Mouse (Mus musculus) cerebellum, adult 9-11 months (tissue): ENCODE results near the gene Grik4.

Source experiments
- DNase-seq: peaks from one replicate; pipeline ENCODE4 v3.0.0; 2022

The Grik4 gene

DNA sequence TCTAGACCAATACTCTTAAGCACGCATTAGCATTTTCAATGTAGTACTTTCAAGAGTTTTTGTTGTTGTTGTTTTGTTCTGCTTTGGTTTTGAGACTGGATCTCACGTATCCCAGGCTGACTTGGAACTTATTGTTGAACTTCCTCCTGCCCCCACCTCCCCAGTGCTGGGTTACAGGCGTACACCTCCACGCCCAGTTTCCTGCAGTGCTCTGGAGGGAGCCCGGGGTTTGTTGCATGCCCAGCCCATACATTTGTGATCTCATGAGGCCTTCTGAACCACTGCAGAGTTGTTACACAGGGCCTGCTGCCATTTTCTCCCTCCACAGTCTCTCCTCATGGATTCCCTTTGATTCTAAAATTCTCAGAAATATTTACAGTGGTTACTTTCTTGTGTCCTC lies 201.9 kb downstream of the Grik4 start:
- DNase-seq, result no peak

DNA sequence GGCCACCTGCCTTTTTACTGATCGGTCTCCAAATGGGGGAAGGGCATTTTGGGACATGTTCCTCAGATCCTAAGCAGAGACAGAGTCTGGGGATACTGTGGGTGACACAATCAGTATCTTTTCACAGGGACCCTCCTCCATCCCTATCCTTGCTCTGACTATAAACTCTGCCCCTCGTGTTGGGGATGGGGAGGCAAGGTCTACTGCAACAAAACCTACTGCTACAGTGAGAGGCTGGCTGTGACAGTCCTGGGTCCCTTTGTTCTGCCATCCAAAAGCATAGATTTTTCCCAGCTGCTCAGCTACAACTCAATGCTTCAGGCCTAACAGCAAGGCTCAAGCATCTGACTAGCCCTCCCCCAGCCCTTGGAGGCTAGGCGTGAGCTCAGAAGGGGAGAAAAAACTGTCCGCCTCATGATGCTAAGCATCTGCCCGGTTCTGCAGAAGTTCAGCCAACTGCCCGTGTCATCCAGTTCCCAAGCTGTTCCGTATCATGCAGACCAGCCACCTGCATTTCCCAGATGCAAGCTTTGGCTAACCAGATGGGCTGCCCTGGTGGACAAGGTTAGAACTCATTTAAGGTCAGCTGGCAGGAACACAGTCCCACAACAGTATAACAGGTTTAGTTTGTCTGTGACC lies 207.5 kb downstream of the Grik4 start:
- DNase-seq, result no peak

DNA sequence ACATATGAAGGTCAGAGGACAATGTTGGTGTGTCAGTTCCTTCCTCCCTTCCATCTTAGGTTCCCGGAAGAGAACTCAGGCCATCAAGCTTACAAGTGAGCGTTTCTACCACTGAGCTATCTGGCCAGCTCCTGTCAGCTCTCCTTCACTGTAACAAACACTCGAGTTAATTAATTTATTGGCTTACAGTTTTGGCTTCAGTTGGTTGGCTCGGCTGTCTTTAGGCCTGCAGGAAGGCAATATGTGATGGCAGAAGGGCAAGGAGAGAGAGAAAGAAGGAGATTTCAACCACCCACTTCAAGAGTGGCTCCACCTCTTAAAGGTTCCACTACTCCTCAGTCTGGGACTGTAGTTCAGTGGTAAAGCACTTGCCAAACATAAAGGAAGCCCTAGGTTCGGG lies 209.2 kb downstream of the Grik4 start:
- no peak for DNase-seq

DNA sequence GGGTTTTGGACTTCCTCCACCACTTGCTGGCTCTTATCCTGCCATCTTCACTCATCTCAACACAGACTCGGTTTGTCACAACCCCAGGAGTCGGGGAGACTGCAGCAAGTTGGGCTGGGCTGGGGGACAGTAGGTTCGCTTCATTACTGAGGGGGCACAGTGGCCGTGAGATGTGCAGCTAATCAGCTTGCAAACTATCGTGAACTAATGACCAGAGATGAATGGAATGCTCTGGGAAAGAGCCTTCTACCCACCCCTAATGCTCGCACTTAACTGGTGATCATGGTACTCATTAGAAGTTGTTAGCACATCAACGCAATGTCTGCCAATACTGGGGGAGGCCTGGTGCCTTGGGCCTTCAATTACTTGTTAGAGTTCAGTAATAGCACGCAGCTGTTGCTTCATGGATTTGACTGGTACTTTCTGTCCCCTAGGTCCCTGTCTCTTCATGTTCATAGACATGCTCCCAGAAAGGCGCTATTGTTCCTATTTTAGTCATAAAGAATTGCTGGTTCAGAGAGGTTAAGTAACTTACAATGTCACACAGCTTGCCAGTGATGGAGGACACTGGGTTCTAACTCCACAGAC lies 211.5 kb downstream of the Grik4 start:
- no peak for DNase-seq

DNA sequence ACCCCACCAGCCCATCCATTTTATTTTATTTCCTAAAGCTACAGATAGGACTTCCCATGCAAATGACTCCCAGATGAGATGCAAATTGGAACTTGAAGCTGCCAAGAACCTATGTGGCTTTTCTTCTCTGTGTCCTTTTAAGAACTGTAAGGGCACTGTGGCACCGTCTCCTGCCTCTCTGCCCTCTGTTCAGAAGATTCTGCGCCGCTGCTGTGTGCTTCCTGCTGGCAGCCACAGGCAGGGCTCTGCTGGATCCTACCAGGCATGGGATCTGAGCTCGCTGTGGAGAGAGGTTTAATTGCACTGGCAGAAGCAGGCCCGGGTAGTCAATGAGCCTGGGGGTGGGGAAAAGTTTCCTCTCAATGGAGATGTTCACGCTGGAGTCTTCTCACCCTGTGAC lies 215.8 kb downstream of the Grik4 start:
- no peak for DNase-seq

DNA sequence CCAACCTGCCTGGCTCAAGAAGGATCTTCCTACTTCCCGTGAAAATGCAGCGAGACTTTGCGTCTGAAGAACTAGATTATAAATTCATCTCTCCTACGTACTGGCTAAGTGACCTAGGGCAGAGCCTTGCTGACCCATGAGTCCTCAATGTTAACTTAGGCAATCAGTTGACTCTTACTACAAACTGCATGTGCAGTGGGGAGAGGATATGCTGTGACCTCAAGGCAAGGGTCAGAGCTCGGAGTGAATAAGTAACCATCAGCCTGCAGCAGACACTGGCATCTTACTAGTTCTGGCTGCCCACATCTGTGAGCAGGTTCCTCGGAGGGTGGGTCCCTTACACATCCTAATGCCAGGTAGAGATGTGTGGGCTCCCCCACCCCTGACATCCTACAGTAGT lies 216.6 kb downstream of the Grik4 start:
- no peak for DNase-seq

DNA sequence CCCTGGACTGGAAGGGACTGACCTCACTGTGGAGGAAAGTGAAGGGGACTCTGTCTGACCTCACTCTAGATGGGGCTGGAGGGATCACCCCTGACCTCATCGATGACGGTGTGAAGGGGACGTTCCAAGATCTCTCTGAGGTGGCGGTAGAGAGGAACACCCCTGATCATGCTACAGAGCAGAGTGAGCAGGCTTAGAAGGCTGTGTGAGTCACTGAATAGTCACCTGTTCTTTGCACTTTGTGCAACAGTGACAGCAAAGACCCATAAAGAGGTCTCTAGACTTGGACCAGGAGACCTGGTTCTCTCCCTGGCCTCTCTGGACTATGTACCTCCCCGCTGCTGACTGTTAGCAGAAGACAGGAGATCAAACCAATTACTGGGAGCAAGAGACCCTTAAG lies 217.1 kb downstream of the Grik4 start:
- no peak for DNase-seq

DNA sequence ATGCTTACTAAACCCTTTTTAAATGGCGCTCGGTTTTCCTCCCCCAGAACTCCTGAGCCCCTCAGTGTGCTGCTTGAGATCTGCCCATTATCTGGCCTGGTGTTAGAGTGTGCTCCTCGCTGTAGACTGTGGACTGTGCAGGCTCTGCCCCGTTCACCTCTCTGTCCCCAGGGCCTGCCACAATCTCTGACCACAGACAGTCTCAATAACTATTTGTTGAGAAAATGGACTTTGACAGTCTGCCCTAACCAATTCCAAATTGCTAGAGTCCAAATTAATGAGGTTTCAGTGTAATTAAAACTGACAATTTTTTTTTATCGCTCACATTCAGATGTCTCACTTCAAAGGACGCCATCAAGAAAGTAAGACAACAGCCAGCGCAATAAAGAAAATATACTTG lies 220.2 kb downstream of the Grik4 start:
- no peak for DNase-seq

DNA sequence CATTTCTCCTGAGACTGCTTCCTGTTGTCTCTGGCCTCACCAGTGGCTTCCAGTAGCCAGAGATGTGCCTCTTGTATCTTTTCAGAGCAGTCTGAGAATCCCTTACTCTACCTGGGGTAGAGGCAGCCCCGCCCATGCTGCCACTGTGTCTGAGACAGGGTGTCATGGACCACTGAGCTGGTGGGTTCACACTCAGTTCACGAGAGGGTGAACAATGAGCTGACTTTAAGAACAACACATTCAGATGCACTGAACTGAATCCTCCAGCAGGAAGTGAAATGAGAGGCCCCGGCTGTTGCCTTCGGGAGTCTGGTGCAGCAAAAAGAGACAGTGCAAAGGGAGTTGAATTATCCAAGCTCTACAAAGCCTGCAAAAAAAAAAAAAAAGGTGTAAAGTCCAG lies 221.8 kb downstream of the Grik4 start:
- no peak for DNase-seq

DNA sequence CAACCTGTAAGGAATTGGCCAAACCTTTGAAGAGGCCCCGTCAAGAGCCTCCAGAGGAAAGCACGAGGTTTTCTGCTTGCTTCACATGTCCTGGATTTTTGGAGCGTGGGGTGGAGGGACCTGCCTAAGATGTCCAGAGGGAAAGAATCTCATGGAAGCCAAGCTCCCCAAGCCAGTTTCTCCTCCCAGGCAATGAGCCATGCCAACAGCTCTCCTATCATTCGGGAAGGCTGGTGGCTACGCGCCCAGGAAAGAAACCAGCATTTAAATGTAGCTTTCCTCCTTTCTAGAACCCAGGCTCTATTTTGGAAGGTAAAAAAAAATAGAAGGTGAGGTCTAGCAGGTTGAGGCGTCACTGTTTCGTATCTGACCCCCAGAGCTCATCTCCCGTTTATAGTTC lies 222.6 kb downstream of the Grik4 start:
- no peak for DNase-seq

DNA sequence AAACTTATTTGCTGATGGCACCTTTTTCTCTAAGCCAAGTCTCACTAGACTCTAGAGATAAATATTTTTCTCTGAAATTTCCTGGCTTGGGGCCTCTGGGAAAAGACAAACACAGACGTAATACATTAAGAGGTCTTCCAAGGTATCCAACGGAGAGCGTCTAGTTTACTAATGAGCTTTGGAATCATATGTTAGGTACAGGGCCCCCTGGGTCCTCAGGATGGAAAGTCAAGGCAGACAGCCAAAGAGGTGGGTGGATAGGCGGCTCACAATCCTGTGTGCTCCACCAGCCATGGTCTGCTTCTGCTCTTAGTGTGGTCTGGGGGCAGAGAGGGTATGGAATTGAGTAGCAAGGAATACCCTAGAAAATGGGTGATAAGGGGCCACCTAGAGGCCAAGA lies 223.1 kb downstream of the Grik4 start:
- DNase-seq, result no peak

DNA sequence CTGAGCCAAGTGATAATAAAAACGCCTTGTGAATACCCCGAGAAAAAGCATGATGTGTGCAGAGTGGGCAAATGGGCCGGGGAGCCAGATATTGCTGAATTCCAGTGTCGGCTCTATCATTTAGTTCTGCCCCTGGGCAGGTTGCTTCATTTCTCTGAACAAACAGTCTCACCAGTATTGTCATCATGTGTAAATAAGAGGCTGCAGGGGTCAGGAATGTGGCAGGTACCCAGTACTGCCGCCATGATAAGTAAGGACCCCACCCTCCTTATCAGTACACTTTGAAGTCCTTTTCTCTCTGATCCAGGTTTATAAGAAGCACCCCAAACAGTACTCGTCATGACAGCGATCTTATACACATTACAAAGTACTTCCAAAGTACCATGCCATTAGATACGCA lies 230.4 kb downstream of the Grik4 start:
- DNase-seq, result no peak

DNA sequence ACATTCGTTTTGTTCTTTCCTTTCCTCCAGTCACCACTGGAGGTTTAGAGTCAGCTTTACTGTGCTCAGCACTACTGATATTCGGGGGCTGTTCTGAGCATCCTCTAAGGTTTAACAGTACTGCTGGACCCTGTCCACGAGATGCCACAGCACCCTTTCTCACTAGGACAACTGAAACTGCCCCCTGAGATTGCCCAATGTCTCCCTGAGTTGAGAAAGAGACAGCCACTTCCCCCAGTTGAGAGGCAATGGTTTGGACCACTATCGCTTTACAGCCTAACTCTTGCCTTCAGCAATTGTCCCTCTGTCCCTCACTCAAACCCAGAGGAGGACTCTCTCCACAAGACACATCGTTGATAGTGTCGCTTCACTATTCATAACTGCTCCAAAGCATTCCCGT lies 238.4 kb downstream of the Grik4 start:
- no peak for DNase-seq

DNA sequence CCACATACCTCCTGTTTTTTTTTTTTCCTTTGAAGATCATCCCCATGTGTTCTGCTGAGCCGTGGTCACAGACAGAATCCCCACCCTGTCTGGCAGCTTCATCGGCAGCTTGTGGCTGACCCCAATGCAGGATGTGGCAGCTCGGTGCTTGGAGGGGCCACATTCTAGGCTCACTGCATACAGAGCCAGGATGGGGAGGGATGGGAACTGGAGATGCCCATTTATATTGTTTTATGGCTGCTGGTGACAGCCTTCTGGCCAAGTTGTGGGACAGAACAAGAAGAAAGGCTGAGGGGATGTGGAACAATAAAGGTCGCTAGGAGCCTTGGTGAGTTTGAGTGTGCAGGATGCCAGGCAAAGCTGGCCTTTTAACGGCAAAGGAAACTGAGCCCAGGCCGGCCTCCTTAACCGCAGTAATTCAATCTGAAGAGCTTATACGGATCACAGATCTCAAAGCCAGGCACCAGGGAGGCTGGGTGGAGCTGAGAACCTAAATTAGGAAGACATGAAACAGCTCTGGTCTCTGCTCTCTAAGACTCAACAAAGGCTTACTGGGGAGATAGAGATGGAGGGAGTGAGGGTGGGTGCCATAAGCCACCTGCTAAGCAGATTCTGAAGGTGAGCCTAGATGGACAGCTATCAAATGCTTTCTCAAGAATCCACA lies 241.0 kb downstream of the Grik4 start:
- no peak for DNase-seq

DNA sequence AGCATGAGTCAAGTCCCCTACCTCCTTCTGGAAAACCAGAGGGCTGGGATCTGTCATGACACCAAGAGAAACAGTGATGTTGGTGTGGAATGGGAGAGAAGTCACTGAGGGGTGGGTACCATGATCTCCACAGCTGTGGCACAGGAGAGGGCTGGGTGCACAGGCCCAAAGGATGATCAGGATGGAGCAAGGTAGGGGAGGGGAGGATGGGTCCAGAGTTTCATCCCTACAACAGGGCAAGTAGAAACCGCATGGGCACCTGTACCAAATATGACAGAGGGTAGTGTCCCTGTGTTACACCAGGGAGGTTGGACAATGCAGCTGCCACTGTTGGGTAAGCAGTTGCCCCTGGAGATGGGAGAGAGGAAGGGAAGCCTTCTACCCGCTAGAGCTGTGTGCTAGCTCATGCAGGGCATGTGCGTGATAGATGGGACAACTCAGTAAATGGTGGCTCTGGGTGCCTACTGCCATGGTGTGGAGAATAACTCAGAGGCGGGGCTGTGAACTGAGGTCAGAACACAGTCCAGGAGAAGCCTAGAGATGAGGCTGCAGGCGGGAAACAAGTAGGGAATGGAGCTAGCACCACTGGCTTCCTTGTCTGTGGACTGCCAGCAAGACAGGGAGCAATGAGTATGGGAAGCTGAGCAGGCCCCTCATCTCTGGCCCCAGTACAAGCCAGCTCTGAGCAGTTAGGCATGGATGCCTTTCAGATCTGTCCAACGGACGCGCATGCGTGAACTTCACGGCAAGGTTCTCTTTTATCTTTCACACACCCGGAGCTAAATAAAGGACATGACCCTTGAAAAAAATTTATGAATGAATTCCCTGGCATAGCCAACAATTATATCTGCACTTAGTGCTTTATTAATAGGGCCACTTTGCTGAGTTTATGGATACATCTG lies 241.8 kb downstream of the Grik4 start:
- DNase-seq, result no peak

DNA sequence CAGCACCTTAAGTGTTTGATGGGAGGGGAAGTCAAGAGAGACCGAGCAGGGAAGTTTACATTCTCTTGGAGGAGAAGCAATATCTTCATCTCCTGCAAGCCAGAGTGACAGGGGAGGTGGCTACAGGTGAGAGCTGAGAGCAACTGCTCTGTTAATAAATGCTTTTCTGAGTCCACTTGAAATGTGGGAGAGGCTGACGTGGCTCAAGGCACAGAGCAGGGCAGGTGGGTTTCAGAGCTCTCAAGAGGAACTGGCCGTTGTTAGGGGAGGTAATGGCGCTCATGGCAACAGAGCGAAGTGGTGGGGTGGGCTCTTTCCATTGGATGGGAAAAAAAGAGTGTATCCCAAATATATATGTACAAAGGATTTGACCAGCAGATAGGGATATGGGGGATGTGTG lies 242.6 kb downstream of the Grik4 start:
- no peak for DNase-seq

DNA sequence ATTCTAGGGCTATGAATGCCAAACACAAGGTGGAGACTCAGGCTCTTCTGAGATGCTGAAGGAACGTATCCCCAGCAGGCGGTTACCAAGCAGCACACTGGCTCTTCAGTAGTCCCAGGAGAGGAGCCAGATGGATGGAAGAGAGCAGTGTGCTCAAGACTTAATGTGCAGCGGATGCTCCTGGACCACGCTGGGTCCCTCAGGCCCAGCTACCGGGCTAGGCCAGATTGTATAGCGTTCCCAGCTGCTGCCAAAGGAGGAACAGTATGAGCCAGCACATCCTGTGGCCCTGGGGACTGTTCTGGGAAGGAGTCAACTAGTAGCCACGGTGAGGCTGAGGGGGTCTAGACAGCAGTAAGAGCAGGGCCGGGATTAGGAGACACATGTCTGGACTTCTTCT lies 251.3 kb downstream of the Grik4 start:
- no peak for DNase-seq

DNA sequence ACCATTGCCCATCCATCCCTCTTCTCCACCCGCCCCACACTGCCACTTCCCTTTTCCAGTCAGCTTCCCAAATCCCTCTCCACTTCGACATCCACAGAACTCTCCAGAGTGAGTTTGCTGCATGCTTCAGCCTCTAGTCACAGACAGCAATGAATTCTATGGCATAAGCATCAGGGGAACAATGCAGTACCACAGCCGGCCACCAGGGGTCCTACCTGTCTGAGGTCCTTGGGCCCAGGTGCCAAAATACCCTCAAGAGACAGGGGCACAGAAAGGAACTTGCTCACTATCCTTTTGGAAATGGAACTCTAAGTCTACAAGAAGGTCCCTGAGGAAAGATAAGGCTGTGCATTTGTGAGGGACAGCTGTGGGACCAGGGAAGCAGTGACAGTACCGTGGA lies 256.1 kb downstream of the Grik4 start:
- peak; percentile 17 for DNase-seq

DNA sequence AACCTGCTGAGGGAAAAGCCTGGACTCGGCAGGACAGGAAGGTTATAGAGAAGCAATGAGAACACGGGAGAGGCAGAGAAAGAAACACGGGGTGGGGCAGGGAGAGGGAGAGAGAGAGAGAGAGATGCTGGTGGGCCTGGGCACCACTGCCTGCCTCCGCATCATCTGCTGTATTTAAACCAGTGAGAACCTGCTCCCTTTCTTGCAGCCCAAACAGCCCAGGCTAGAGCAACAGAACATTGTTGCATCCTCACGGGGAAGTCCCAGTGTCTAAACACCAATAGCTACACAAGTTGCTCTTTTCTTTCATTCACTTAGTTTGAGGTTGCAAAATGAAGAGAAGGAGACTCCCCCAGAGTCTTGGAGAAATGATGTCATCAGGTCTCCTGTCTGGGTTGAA lies 258.2 kb downstream of the Grik4 start:
- no peak for DNase-seq

DNA sequence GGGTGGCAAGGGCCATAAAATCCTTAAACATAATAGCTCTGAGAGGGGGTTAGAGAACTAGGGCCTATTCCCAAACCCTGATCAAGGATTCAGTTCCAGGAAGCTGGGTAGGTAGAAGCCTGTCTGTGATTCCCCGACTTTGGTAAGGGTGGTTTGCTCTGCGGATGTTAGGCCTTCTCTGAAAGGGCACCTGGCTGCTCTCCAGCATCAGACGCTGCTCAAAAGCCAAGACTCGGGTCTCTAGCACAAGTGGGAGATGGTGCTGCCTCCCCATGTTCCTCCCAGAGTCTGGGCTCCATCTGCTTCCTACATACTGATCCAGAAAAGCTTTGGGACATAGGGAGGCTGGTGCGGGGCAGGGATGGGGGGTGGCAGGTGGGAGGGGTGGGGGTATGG lies 270.3 kb downstream of the Grik4 start:
- DNase-seq, result no peak

DNA sequence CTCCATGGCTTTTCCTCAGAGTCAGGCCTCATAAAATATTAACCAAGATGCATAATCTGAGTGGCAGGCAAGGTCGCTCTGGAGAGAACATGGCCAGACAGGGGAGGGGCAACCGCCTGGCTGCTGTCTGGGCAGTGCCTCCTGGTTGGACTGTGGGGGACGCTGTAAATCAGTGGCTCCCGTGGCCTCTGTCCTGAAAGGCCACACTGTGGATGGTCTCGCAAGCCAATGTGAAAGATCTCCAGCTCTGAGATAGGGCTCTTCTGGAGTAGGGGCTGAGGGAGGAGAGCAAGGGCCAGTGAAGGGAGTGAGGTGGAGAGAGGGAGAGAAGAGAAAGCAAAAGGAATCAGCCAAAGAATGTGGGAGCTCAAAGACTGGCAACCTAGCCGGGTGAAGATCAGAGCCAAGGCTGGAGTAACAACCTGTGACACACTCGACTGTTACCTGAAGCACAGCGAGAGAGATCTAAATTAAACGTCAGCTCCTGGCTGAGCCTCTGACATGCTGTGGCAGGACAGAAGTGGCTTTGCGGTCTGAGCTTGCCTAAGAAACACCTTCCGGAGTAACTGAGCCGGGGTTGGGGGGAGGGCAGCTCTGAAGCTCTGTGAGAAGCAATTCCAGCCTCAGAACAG lies 270.8 kb downstream of the Grik4 start:
- no peak for DNase-seq

DNA sequence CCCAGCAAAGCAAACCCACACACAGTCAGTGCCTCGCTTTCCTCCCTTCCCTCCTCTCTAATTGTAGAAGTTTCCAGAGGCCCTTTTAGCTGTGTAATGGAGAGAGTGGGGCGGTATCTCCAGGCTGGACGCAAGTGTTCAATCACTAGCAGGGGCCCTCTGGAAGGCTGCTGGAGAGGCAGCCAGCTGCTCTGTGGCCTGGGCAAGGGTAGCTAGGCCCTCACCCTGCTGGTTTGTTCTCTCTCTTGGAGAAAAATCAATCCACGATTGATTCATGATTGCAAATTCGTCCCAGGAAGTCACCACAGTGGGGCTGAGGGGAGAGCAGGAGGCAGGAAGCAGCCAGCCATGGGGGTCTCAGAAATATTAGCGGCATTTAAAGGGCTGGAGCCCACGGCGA lies 271.3 kb downstream of the Grik4 start:
- DNase-seq, result no peak

DNA sequence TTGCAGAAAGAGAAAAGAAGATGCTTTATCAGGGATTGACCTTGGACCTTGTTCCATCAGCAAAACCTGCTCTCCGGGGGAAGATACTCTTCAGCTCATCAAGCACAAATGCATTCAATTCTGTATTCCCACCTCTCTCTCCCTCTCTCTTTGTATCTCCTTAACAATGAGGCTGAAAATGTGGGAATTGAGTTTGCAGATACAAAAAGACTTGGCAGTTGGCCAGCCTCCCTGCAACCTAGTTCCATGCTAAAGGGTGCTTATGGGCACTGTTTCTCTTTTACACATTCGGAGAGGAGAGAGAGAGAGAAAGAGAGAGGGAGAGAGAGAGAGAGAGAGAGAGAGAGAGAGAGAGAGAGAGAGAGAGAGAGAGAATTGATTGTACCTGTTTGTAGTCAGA lies 273.7 kb downstream of the Grik4 start:
- no peak for DNase-seq
